Mouse (Mus musculus) megakaryocyte, embryonic 14.5 days (primary cell): ENCODE data around the gene Otud1. TPM values are rescaled to one million over a fixed set of nuclear protein-coding genes. Genes with fewer than 3 reads are reported as not detected.

Experiments used
- H3K27me3 ChIP-seq: replicated peaks from 2 replicates; pipeline ENCODE3; 2012; ENCODE audit warnings: inconsistent platforms
- H3K36me3 ChIP-seq: replicated peaks from 2 replicates; pipeline ENCODE3; 2012; ENCODE audit warnings: low read length, inconsistent platforms, mixed read lengths
- H3K4me1 ChIP-seq: 2 replicates; pipeline ENCODE4 v1.6.1; 2012; ENCODE audit warnings: inconsistent platforms
- H3K4me3 ChIP-seq: replicated peaks from 2 replicates; pipeline ENCODE3; 2012; ENCODE audit warnings: moderate library complexity, mild to moderate bottlenecking, inconsistent platforms
- H3K9me3 ChIP-seq: 2 replicates; pipeline ENCODE4 v1.6.1; 2012; ENCODE audit warnings: inconsistent platforms
- FLI1 ChIP-seq: IDR thresholded peaks from 2 replicates; pipeline ENCODE4 v1.6.1; 2012; ENCODE audit warnings: low read length, inconsistent platforms, mixed read lengths
- GATA1 ChIP-seq: IDR thresholded peaks from 3 replicates; pipeline ENCODE4 v1.6.1; 2012; ENCODE audit warnings: mixed read lengths, low read length, inconsistent platforms, borderline replicate concordance
- polyA plus RNA-seq: library from polyadenylated mRNA; stranded (reverse); fragments of >175 nt; gene quantifications from 2 replicates; pipeline ENCODE4 v1.2.3, GENCODE M21; 2012; ENCODE audit warnings: low replicate concordance; ENCODE audit not compliant: insufficient read depth

The Otud1 gene
- polyA plus RNA-seq, 1 experiment = 0.66 TPM

DNA sequence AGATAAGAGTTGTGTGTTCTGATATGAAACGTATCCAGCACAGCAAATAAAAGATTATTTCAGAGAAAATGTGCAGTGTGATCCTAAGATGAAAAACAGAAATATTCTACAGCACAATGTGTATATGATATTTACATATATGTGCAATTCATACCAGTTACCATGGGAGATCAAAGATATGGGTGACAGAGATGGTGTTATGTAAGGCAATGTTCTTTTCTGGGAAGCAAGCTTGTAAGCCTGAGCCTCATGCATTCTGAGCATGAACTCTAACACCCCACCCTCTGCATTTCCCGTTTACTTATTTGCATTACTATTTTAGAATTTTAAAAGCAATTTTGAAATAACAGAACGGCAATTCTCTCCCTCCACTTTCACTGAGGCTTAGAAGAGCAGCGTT, 11.4 kb upstream of the Otud1 start:
- H3K27me3 ChIP-seq = no peaks in the 10 kb centered on the region
- no peaks in the 10 kb centered on the region for H3K36me3 ChIP-seq
- no peak overlapping the region for H3K4me3 ChIP-seq
- H3K9me3 ChIP-seq = no peaks in the 10 kb centered on the region
- H3K4me1 ChIP-seq = no peaks in the 10 kb centered on the region
- TF ChIP-seq GATA1 (no peak), FLI1 (no peak)

DNA sequence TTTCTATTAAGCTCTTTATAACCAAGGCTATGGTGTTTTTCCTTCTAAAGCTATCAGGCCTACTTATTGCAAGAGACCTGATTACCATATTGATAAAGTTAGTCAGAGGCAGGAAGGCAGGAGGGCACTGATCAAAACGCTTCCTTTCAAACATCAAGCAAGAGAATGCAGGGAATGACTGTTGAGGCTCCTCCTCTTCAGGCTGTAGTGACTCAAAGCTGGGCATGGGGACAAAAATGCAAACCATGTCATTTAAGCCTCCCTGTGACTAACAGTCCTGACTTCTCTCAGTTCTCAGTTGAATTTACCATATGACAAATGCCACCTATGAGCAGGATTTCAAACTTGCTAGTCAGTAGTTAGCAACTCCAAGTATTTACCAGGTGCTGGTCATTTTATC, 10.6 kb upstream of the Otud1 start:
- Histone ChIP-seq H3K27me3 (no peaks in the 10 kb centered on the region), H3K9me3 (no peaks in the 10 kb centered on the region), H3K36me3 (no peaks in the 10 kb centered on the region), H3K4me1 (no peaks in the 10 kb centered on the region), H3K4me3 (no peak overlapping the region)
- TF ChIP-seq GATA1 = no peak
- no peak for TF ChIP-seq FLI1

DNA sequence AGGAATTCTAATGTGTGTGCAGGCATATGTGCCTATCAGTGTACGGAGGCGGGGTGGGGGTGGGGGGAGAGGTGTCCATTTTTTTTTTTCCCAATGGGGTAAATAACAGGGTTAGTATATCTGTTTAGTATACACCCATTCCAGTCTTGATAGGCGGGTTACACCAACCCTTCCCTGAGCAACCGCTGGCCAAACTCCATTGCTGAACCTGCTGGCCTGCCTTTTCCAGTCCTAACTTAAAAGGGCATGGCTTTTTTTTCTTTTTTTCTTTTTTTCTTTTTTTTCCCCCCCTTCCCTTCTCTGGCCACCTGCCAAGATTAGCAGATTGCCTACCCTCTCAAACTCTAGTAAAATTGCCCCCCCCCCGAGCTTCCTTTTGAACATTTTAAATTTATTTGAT, 1.1 kb upstream of the Otud1 start:
- TF ChIP-seq FLI1 (no peak), GATA1 (no peak)
- peaks cover 22% of the 10 kb centered on the region for H3K4me1 ChIP-seq
- H3K9me3 ChIP-seq = peaks cover 10% of the 10 kb centered on the region
- H3K4me3 ChIP-seq = no peak overlapping the region
- H3K36me3 ChIP-seq = no peaks in the 10 kb centered on the region
- peaks cover 29% of the 10 kb centered on the region for H3K27me3 ChIP-seq

DNA sequence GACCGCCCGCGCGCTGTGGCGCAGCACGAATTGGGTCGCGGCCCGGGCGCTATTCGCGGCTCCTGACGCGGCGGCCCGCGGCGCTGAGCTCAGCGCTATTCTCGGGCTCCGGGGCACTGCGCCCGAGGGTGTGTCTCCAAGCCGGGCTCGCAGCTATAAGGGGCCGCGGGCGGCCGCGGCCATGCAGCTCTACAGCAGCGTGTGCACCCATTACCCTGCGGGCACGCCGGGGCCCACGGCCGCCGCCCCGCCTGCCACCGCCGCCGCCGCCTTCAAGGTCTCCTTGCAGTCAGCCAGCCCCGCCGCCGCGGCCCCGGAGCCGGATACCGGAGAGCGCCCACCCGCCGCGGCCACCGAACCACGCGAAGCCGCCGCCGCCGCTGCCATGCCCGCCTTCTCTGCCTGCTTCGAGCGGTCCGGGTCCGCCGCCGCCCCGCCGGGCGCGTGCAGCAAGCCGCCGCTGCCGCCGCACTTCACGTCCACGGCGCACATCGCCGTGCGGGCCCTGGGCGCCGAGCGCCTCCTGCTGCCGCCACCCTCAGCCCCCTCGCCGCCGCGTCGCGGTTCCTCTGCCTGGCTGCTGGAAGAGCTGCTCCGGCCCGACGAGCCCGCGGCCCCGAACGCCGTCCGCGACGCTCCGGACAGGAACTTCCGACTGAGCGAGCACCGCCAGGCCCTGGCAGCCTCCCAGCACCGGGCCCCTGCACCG, 483 bp downstream of the Otud1 start:
- peaks cover 29% of the 10 kb centered on the region for H3K27me3 ChIP-seq
- H3K9me3 ChIP-seq = peaks cover 10% of the 10 kb centered on the region
- no peaks in the 10 kb centered on the region for H3K36me3 ChIP-seq
- peaks cover 22% of the 10 kb centered on the region for H3K4me1 ChIP-seq
- TF ChIP-seq FLI1 = no peak
- no peak for TF ChIP-seq GATA1
- H3K4me3 ChIP-seq = peak overlapping the region; percentile 97

GRCm38 (mm10) chr2:19658661-19659384, 1.3 kb downstream of the Otud1 start:
- peak overlapping the region; percentile 97 for H3K4me3 ChIP-seq
- no peaks in the 10 kb centered on the region for H3K36me3 ChIP-seq
- peaks cover 10% of the 10 kb centered on the region for H3K9me3 ChIP-seq
- H3K27me3 ChIP-seq = peaks cover 29% of the 10 kb centered on the region
- TF ChIP-seq GATA1 (no peak), FLI1 (no peak)
- peaks cover 22% of the 10 kb centered on the region for H3K4me1 ChIP-seq

DNA sequence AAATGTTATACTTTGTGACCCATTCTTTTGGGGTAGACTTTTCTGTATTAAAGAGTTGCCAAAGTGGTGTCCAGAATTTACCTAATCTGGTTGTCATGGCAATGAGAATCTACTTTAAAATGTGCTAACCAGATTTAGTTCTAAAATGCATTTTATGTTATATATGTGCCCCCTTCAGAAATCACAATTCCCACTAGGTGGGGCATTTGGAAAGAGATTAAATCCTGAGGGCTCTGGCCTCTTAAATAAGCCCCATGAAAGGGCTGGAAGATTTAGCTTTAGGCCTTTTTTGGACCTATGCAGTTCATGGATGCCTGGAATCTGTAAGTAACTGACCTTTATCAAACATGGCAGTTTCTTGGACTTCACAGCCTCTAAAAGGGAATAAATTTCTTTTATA, 3.3 kb downstream of the Otud1 start:
- H3K9me3 ChIP-seq = peaks cover 10% of the 10 kb centered on the region
- peaks cover 27% of the 10 kb centered on the region for H3K27me3 ChIP-seq
- H3K4me1 ChIP-seq = peaks cover 22% of the 10 kb centered on the region
- TF ChIP-seq GATA1 (no peak), FLI1 (no peak)
- no peaks in the 10 kb centered on the region for H3K36me3 ChIP-seq
- no peak overlapping the region for H3K4me3 ChIP-seq

DNA sequence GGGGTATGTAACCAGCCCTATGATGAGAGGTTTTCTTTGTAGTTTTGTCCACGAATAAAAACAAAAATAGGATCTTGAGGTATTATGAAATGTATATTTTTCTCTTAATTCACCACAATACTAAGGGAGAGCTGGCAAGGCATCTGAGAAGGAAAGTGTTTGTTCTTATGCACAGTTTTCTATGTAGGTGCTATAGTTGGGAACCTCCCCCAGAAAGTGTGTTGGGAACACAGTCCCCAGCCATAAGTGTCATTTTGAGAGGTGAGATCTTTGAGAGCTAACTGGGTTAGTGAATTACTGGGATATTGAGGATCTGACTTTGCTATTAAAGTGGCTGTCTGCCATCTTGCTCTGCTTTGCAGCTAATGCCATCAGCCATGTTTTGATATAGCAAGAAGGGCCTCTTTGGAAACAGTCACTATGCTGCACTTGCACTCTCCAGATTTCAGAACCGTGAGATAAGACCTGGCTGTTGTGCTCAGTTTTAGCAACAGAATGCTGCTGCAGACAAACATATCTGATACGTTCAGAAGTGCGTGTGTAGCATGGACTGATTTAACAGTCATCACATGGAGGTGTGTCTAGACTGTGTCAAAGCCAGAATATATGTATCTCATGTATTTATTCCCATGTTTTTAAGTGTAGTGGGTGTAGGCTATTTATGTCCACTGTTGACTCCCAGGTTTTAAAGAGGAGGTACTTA, 5.7 kb downstream of the Otud1 start:
- Histone ChIP-seq H3K4me1 (peaks cover 8% of the 10 kb centered on the region), H3K27me3 (peaks cover 12% of the 10 kb centered on the region), H3K4me3 (no peak overlapping the region), H3K36me3 (no peaks in the 10 kb centered on the region), H3K9me3 (peaks cover 13% of the 10 kb centered on the region)
- no peak for TF ChIP-seq GATA1
- TF ChIP-seq FLI1 = no peak

DNA sequence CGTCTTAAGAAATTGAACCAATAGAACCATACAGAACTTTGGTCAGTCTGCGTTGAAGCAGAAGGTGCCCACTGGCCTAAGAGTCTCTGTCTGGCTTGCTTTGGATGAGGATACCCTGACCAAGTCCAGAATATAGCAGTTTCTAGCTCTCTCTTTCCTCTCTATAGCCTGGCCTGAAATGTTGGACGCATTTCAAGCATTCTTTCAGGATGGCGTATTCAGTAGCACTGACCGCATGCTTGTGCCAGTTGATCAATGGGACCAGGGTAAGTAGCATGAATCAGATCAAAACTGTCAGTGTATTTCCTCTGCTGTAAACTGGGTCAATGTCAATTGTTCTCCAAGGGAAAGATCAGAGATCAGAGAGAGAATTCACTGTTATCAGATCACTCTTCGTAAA, 6.6 kb downstream of the Otud1 start:
- H3K36me3 ChIP-seq = no peaks in the 10 kb centered on the region
- peaks cover 4% of the 10 kb centered on the region for H3K27me3 ChIP-seq
- no peaks in the 10 kb centered on the region for H3K4me1 ChIP-seq
- no peak overlapping the region for H3K4me3 ChIP-seq
- TF ChIP-seq FLI1 (no peak), GATA1 (no peak)
- H3K9me3 ChIP-seq = peaks cover 7% of the 10 kb centered on the region

DNA sequence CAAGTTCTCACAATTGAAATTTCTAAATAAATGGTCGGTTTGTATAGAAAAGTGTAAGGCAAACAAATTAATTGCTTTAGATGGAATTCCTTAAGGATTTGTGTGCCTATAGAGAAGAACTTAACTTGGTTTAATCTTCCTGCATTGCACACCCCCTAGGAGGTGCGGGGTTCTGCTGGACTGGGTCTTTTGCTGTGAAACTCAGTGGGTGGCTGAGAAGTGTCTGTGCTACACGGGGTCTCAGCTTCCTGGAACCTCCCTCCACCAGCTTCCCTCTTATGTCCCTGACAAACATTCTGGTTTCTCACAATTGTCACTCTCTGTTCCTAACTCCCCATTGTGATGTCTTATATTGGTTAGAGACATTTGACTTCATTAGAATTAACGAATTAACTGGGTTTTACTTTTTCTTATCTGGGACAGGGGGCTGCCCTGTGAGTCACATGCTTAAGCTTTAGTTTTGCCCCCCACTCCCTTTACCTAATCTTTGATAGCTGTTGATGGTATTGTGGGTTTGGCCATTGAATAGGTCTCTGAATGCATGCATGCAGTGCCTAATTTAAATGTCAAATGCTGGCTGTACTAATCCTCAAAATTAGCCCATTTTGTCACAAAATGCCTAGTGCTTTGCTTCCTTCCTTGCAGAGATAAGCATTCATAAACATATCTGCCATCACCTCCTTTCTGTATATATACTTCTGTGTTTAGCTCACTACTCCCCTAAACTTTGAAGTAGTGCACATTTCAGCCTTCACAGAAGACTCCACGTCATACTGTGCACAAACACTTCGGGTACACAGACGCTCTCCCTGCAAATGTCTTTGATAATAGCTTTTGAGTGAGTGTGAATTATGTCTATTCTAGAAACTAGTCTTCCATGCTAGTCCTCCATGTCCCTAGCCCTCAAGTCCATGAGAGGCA, 7.3 kb downstream of the Otud1 start:
- Histone ChIP-seq H3K27me3 (no peaks in the 10 kb centered on the region), H3K9me3 (peaks cover 9% of the 10 kb centered on the region; the same call in 1 of the 2 replicates), H3K4me1 (no peaks in the 10 kb centered on the region), H3K4me3 (no peak overlapping the region), H3K36me3 (no peaks in the 10 kb centered on the region)
- no peak for TF ChIP-seq FLI1
- TF ChIP-seq GATA1 = no peak
